Mouse (Mus musculus): ENCODE results near the gene Lrrn1.

DNA sequence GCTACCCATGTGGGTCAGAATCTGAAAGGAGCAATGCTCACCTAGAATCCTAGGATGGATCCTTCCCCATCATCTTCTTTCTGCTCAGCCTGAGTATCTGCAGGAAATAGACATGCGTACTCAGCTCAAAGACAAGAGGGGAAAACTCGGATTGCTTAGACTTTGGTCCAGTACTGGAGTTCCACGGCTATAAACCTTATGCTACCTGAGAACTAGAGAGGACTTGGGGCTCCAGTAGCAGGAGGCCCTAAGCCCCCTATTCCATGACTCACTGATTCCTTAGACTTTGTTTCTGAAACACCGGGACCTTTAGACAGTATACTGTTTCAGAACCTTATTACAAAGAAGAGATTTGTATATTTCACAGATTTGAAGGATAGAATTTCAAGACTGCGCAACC is 25.8 kb downstream of the Lrrn1 start:
- TF ChIP-seq EP300 (IDR thresholded peaks at IDR 0.05; ENCODE audit: low read depth) (no peak), CTCF (IDR thresholded peaks at IDR 0.05; ENCODE audit: low read depth) (no peak)

Measured in liver, postnatal 0 days (tissue).